Mouse (Mus musculus): ENCODE results near the gene Apol9b.

Gene Apol9b

GRCm38 (mm10) chr15:77775186-77775963 lies 46.5 kb downstream of the Apol9b start:
- peak; percentile 93 for DNase-seq (ENCODE audit: low read depth, low spot score)

- DNase-seq (ENCODE audit: low read depth, low spot score): peak; percentile 77
Observed at GRCm38 (mm10) chr15:77782449-77783014, 53.7 kb downstream of the Apol9b start.

- DNase-seq (ENCODE audit: low read depth, low spot score): no peak
Observed at GRCm38 (mm10) chr15:77784039-77784824, 55.4 kb downstream of the Apol9b start.

- no peak for DNase-seq (ENCODE audit: low read depth, low spot score)
Observed at GRCm38 (mm10) chr15:77785807-77786206, 57.0 kb downstream of the Apol9b start.

Data from ZHBTc4 (cell line).